In the genomic region with DNA sequence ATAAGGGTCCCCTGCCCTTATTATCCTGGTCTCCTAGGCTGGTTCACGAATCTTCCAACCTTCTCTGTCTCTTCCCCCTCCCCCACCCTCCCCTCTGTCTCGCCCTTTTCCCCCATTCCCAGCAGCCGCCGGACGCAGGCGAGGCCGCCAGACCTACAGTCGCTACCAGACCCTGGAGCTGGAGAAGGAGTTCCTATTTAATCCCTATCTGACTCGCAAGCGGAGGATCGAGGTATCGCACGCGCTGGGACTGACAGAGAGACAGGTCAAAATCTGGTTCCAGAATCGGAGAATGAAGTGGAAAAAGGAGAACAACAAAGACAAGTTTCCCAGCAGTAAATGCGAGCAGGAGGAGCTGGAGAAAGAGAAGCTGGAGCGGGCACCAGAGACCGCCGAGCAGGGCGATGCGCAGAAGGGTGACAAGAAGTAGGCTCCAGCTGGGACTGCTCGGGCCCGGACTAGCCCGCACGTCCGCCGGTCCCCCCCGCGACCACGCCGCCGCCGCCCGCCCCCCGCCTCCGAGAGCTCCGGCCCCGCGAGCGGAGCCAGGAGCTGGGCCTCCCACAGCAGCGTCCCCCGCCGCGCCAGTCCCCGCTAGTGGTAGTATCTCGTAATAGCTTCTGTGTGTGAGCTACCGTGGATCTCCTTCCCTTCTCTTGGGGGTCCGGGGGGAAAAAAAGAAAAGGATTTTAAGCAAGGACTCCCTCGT, we compare ENCODE assay signal across 9 mouse cellular contexts. TPM values are rescaled to one million over a fixed set of nuclear protein-coding genes. Genes with fewer than 3 reads are reported as not detected.
DNase-seq lines count a peak whose midpoint lies in the region; ATAC-seq and TF ChIP-seq lines count a peak whose summit lies in the region.
"Had no signal": no experiment of that assay in that cellular context is flagged by ENCODE, and none has a peak within 500 bp of the region (broad histone marks: within the 10 kb centered on the region; RNA-seq: fewer than 3 reads in every experiment).

No protein-coding gene starts in this region.

- H3K36me3 ChIP-seq in forebrain, embryonic 10.5 days (replicated peaks), result no peaks in the 10 kb centered on the region
- no peaks in the 10 kb centered on the region for H3K36me3 ChIP-seq in intestine, postnatal 0 days (ENCODE audit: control insufficient read depth, insufficient read depth)

- H3K9me3 ChIP-seq in forebrain, embryonic 10.5 days, result no peaks in the 10 kb centered on the region
- H3K9me3 ChIP-seq in intestine, postnatal 0 days (ENCODE audit: control insufficient read depth), result no peaks in the 10 kb centered on the region

- H3K27ac ChIP-seq in forebrain, embryonic 10.5 days, result no peak overlapping the region
- peak overlapping the region; percentile 65 for H3K27ac ChIP-seq in intestine, postnatal 0 days (ENCODE audit: low read depth, low read length)

- peaks cover 36% of the 10 kb centered on the region for H3K4me1 ChIP-seq in forebrain, embryonic 10.5 days
- no peaks in the 10 kb centered on the region for H3K4me1 ChIP-seq in intestine, postnatal 0 days (replicated peaks; ENCODE audit: control insufficient read depth, insufficient read depth, low read length)

- peak overlapping the region; percentile 42 for H3K9ac ChIP-seq in intestine, postnatal 0 days (ENCODE audit: low read depth, low read length)

- H3K4me2 ChIP-seq in intestine, postnatal 0 days (replicated peaks; ENCODE audit: low read depth), result peak overlapping the region; percentile 75

- H3K27me3 ChIP-seq in forebrain, embryonic 10.5 days (ENCODE audit: poor library complexity, severe bottlenecking), result peaks cover 100% of the 10 kb centered on the region
- H3K27me3 ChIP-seq in intestine, postnatal 0 days (replicated peaks; ENCODE audit: control insufficient read depth, insufficient read depth, low read length), result peaks cover 70% of the 10 kb centered on the region

- WGBS in forebrain, embryonic 10.5 days, result under 1% methylated on average over 49 of the region's 49 CpGs
- WGBS in intestine, postnatal 0 days, result under 1% methylated on average over 45 of the region's 49 CpGs

- DNase-seq in thymus, postnatal 14 days, result peak; percentile 27
- DNase-seq in thymus, adult 18-20 months, result no peak
- DNase-seq in forebrain, embryonic 10.5 days (ENCODE audit: extremely low spot score, low spot score), result no peak
- no peak for DNase-seq in cerebellum, adult 9-10 months
- no peak for DNase-seq in embryo, embryonic 10.5 days (ENCODE audit: low spot score)
- no peak for DNase-seq in urinary bladder, postnatal 36 days (ENCODE audit: low spot score in 2 of 2)

- TF ChIP-seq CTCF in intestine, postnatal 0 days (IDR thresholded peaks at IDR 0.05; ENCODE audit: low read depth), result peak; percentile 49

- ATAC-seq in intestine, postnatal 0 days, result 0 out of 2 replicates have a peak, but pooled peaks have one; percentile 26
- ATAC-seq in megakaryocyte-erythroid progenitor cell, adult 5-6 weeks (replicated peaks; ENCODE audit: low FRiP score, low TSS enrichment, poor library complexity, severe bottlenecking), result peak; percentile 48; the same call in 1 of the 2 replicates

- H3K4me3 ChIP-seq in forebrain, embryonic 10.5 days, result peak overlapping the region; percentile 38
- H3K4me3 ChIP-seq in intestine, postnatal 0 days (ENCODE audit: low read depth, low read length), result peak overlapping the region; percentile 50

RNA-seq across cellular contexts. Expression of a gene that starts 2.2 kb away (rescaled TPM):
- not detected in 2 replicates for polyA plus RNA-seq in forebrain, embryonic 10.5 days (2016; fragmentation: Nextera tagmentation; extraction: Ambion mirVana)
- polyA plus RNA-seq in intestine, postnatal 0 days (2015; fragmentation: Nextera tagmentation; extraction: Ambion mirVana), result 7.6 and 8.5 TPM in 2 replicates
- not detected in 2 replicates for total RNA-seq in megakaryocyte-erythroid progenitor cell, adult 5-6 weeks (2014; fragmentation: Nextera tagmentation)
- not detected in 2 replicates for total RNA-seq in megakaryocyte-erythroid progenitor cell, adult 5-6 weeks (2017)
- polyA plus RNA-seq: cortical plate, adult 2 months had no signal

RNA-seq across cellular contexts. Expression of a gene that starts 2.5 kb away (rescaled TPM):
- polyA plus RNA-seq in forebrain, embryonic 10.5 days (2016; fragmentation: Nextera tagmentation; extraction: Ambion mirVana), result not detected in 2 replicates
- polyA plus RNA-seq in intestine, postnatal 0 days (2015; fragmentation: Nextera tagmentation; extraction: Ambion mirVana), result 1.0 and 1.1 TPM in 2 replicates
- total RNA-seq in megakaryocyte-erythroid progenitor cell, adult 5-6 weeks (2014; fragmentation: Nextera tagmentation), result not detected in 2 replicates
- total RNA-seq in megakaryocyte-erythroid progenitor cell, adult 5-6 weeks (2017), result not detected in 2 replicates
- polyA plus RNA-seq: cortical plate, adult 2 months had no signal

RNA-seq across cellular contexts. Expression of a gene that starts 8.1 kb away (rescaled TPM):
- not detected in 2 replicates for polyA plus RNA-seq in forebrain, embryonic 10.5 days (2016; fragmentation: Nextera tagmentation; extraction: Ambion mirVana)
- polyA plus RNA-seq in intestine, postnatal 0 days (2015; fragmentation: Nextera tagmentation; extraction: Ambion mirVana), result 5.7 and 6.4 TPM in 2 replicates
- total RNA-seq in megakaryocyte-erythroid progenitor cell, adult 5-6 weeks (2014; fragmentation: Nextera tagmentation), result not detected in 2 replicates
- total RNA-seq in megakaryocyte-erythroid progenitor cell, adult 5-6 weeks (2017), result 0.72 TPM in 1 of 2 replicates, not detected in the other
- polyA plus RNA-seq: cortical plate, adult 2 months had no signal

RNA-seq across cellular contexts. Expression of a gene that starts 12.9 kb away (rescaled TPM):
- not detected in 2 replicates for polyA plus RNA-seq in forebrain, embryonic 10.5 days (2016; fragmentation: Nextera tagmentation; extraction: Ambion mirVana)
- 0.37 and 1.5 TPM in 2 replicates for polyA plus RNA-seq in intestine, postnatal 0 days (2015; fragmentation: Nextera tagmentation; extraction: Ambion mirVana)
- not detected in 2 replicates for total RNA-seq in megakaryocyte-erythroid progenitor cell, adult 5-6 weeks (2014; fragmentation: Nextera tagmentation)
- total RNA-seq in megakaryocyte-erythroid progenitor cell, adult 5-6 weeks (2017), result not detected in 2 replicates
- polyA plus RNA-seq: cortical plate, adult 2 months had no signal

RNA-seq across cellular contexts. Expression of a gene that starts 18.9 kb away (rescaled TPM):
- polyA plus RNA-seq in forebrain, embryonic 10.5 days (2016; fragmentation: Nextera tagmentation; extraction: Ambion mirVana), result not detected in 2 replicates
- polyA plus RNA-seq in intestine, postnatal 0 days (2015; fragmentation: Nextera tagmentation; extraction: Ambion mirVana), result 14.7 and 15.8 TPM in 2 replicates
- total RNA-seq in megakaryocyte-erythroid progenitor cell, adult 5-6 weeks (2014; fragmentation: Nextera tagmentation), result not detected in 2 replicates
- total RNA-seq in megakaryocyte-erythroid progenitor cell, adult 5-6 weeks (2017), result not detected in 2 replicates
- polyA plus RNA-seq: cortical plate, adult 2 months had no signal
